Mouse (Mus musculus): ENCODE measurements around the gene Psma6.

- TF ChIP-seq CTCF (IDR thresholded peaks at IDR 0.05; ENCODE audit: borderline replicate concordance, insufficient read depth, low read length) (no peak), POLR2A (IDR thresholded peaks at IDR 0.05; ENCODE audit: low read depth, low read length) (no peak)
Measured at GRCm38 (mm10) chr12:55435080-55435479, 51.1 kb downstream of the Psma6 start.
